Mouse (Mus musculus) lung, embryonic 14.5 days (tissue): ENCODE results near the gene Tmem201. TPM values are rescaled to one million over a fixed set of nuclear protein-coding genes. Genes with fewer than 3 reads are reported as not detected.

ENCODE experiments used
- ATAC-seq: fragments of 200-750 bp; cut with Nextera tagmentation; 2 replicates; pipeline ENCODE4 v1.8.0; 2017; ENCODE audit warnings: mild to moderate bottlenecking, moderate TSS enrichment, moderate library complexity; ENCODE audit not compliant: insufficient read depth
- DNase-seq: peaks from one replicate; pipeline ENCODE4 v3.0.0-alpha.2; 2015
- H3K27ac ChIP-seq: fragments of 300-500 bp; sonication (generic); 2 replicates; pipeline ENCODE4 v1.5.1; 2014; ENCODE audit warnings: low read depth, mild to moderate bottlenecking, moderate library complexity
- H3K27me3 ChIP-seq: fragments of 300-500 bp; sonication (generic); 2 replicates; pipeline ENCODE4 v1.6.1; 2014; ENCODE audit warnings: low read length, control low read depth; ENCODE audit not compliant: insufficient read depth
- H3K36me3 ChIP-seq: fragments of 300-500 bp; sonication (generic); 2 replicates; pipeline ENCODE4 v1.6.1; 2014; ENCODE audit warnings: control low read depth; ENCODE audit not compliant: insufficient read depth
- H3K4me1 ChIP-seq: fragments of 300-500 bp; sonication (generic); 2 replicates; pipeline ENCODE4 v1.6.1; 2014; ENCODE audit warnings: antibody characterized with exemption, control low read depth; ENCODE audit not compliant: insufficient read depth
- H3K4me2 ChIP-seq: fragments of 300-500 bp; sonication (generic); 2 replicates; pipeline ENCODE4 v1.6.1; 2014; ENCODE audit warnings: mild to moderate bottlenecking
- H3K4me3 ChIP-seq: fragments of 300-500 bp; sonication (generic); 2 replicates; pipeline ENCODE4 v1.5.1; 2014; ENCODE audit warnings: low read depth, low read length
- H3K9ac ChIP-seq: fragments of 300-500 bp; sonication (generic); 2 replicates; pipeline ENCODE4 v1.6.1; 2014
- H3K9me3 ChIP-seq: fragments of 300-500 bp; sonication (generic); 2 replicates; pipeline ENCODE4 v1.6.1; 2016; ENCODE audit warnings: low read depth, low read length, control low read depth
- CTCF ChIP-seq: IDR thresholded peaks from 2 replicates; pipeline ENCODE4 v1.5.1; 2016; ENCODE audit warnings: antibody characterized with exemption, low read depth
- WGBS: fragments of 180-500 bp; shearing (Covaris S2); extraction: QIAGEN DNeasy Blood & Tissue Kit; methylation state at CpG from one replicate; pipeline ENCODE4 v1.1.7; 2014; 5-methylcytosine and 5-hydroxymethylcytosine counted together
- polyA plus RNA-seq: library from polyadenylated mRNA; unstranded; fragments of >200 nt; fragmentation: Nextera tagmentation; extraction: Ambion mirVana; gene quantifications from 2 replicates; pipeline ENCODE4 v1.2.1, GENCODE M21; 2014

Gene Tmem201
- polyA plus RNA-seq, 1 experiment from 2014 or later: 30.3 TPM

DNA sequence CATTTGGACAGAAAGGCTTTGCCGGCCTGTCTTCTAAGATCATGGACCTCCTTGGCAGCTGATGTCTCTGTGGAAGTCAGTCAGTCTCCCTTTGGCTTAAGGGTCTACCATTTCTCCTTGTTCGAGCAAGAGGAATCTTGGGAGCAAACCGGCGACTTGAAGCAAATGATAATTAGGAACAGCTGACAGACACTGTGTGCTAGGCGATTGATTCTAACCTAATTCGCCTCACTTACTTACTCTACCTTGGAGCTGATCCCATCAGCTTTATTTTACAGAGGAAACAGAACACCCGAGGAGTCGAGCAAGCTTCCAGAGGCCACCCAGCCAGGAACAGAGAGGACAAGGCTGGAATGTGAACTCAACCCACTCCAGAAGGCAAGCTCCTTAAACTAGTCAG, 46.5 kb downstream of the Tmem201 start:
- H3K36me3 ChIP-seq: no peaks in the 10 kb centered on the region
- ATAC-seq (no peak), DNase-seq (no peak)
- no peaks in the 10 kb centered on the region for H3K27me3 ChIP-seq
- H3K4me2 ChIP-seq: no peak overlapping the region
- 65% methylated on average over 8 of the region's 8 CpGs for WGBS
- H3K9me3 ChIP-seq: no peaks in the 10 kb centered on the region
- no peak overlapping the region for H3K9ac ChIP-seq
- no peak overlapping the region for H3K27ac ChIP-seq
- H3K4me3 ChIP-seq: no peak overlapping the region
- TF ChIP-seq CTCF: no peak
- H3K4me1 ChIP-seq: peaks cover 8% of the 10 kb centered on the region; the same call in 1 of the 2 replicates

DNA sequence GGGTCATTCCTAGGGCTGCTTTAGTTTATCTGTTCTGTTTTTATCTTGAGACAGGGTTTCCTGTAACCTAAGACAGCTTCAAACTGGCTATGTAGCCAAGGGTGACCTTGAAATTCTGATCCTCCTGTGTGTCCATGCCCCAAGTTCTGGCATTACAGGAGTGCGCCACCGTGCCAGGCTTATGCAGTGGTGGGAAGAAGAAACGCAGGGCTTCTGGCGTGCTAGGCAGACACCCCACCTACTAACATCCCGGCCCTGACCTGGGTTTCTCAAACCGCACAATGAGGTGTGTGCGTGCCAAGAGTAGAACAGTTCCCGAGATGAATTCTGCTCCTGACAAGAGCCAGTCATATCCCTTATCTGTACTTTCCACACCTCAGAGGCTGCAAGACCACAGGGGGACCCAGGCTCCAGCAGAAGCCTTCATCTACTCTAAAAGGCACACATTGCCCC, 47.0 kb downstream of the Tmem201 start:
- H3K4me3 ChIP-seq: no peak overlapping the region
- TF ChIP-seq CTCF: no peak
- WGBS: 78% methylated on average over 8 of the region's 8 CpGs
- H3K36me3 ChIP-seq: no peaks in the 10 kb centered on the region
- H3K4me1 ChIP-seq: peaks cover 8% of the 10 kb centered on the region; the same call in 1 of the 2 replicates
- H3K9ac ChIP-seq: no peak overlapping the region
- no peaks in the 10 kb centered on the region for H3K9me3 ChIP-seq
- H3K27ac ChIP-seq: no peak overlapping the region
- H3K4me2 ChIP-seq: no peak overlapping the region
- ATAC-seq (no peak), DNase-seq (no peak)
- H3K27me3 ChIP-seq: no peaks in the 10 kb centered on the region

DNA sequence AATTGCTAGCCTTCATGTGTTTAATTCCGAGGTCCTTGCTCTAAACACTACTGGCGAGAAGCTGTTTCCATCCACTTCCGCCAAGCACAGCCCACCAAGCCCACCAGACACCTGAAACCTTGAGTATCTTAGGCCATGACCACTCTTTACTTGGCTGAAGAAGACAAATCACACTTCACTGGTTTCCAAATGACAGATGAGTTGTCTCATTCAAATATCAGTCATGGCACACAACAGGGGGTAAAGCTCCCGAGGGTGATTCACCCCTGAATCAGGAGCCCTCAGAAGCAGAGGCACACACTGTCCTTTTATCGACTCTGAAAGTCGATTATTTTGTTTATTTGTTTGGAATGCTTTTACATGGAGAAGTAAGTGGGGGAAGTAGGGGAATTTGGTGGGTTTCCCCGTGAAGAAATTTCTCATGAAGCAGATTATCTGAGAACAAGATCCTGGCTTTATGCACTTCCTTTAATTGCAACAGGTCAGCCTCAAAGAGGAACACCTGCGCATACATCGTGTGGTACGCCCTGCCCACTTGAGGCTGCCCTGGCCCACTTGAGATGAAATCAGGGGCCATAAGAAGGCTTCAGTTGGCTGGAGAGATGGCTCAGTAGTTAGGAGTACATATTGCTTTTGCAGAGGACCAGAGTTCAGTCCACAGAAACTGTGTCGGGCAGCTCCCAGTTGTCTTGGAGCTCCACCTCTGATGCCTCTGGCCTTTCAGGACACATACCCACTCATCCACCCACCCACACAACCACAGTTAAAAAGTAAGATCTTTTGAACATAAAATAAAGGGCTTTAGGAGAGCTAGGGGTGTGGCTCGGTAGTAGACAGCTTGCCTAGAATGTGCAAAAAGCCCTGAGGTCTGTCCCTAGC, 47.8 kb downstream of the Tmem201 start:
- DNase-seq: peak; percentile 16
- Histone ChIP-seq H3K4me2 (no peak overlapping the region), H3K27me3 (no peaks in the 10 kb centered on the region), H3K9ac (no peak overlapping the region), H3K36me3 (no peaks in the 10 kb centered on the region), H3K9me3 (no peaks in the 10 kb centered on the region), H3K4me3 (no peak overlapping the region), H3K27ac (0 out of 2 replicates have a peak overlapping the region, but pooled peaks have one; percentile 50), H3K4me1 (peaks cover 8% of the 10 kb centered on the region; the same call in 1 of the 2 replicates)
- ATAC-seq: no peak
- WGBS: 57% methylated on average over 12 of the region's 12 CpGs
- no peak for TF ChIP-seq CTCF

DNA sequence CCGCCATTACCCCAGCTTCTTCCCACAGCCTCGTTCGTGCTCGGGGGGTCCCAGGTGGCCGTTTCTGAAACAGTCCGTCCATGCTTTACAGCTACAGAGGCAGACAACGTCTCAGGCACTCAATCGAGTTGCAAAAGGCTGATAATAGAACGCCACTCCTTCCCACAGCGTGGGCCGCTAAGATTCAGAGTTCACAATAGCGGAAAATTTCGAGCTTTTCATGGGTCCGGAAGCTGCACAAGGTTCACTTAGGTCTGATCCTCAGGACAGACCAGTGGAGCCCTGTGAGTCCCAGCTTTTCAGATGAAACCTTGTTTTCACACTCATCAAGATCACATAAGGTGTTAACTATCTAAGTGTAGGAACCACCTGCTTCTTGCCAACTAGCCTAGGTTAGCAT, 49.0 kb downstream of the Tmem201 start:
- WGBS: 68% methylated on average over 14 of the region's 14 CpGs
- no peak overlapping the region for H3K4me2 ChIP-seq
- no peak for TF ChIP-seq CTCF
- H3K27ac ChIP-seq: no peak overlapping the region
- no peak for ATAC-seq
- no peaks in the 10 kb centered on the region for H3K9me3 ChIP-seq
- no peaks in the 10 kb centered on the region for H3K36me3 ChIP-seq
- peaks cover 8% of the 10 kb centered on the region; the same call in 1 of the 2 replicates for H3K4me1 ChIP-seq
- no peaks in the 10 kb centered on the region for H3K27me3 ChIP-seq
- no peak for DNase-seq
- H3K4me3 ChIP-seq: no peak overlapping the region
- no peak overlapping the region for H3K9ac ChIP-seq

DNA sequence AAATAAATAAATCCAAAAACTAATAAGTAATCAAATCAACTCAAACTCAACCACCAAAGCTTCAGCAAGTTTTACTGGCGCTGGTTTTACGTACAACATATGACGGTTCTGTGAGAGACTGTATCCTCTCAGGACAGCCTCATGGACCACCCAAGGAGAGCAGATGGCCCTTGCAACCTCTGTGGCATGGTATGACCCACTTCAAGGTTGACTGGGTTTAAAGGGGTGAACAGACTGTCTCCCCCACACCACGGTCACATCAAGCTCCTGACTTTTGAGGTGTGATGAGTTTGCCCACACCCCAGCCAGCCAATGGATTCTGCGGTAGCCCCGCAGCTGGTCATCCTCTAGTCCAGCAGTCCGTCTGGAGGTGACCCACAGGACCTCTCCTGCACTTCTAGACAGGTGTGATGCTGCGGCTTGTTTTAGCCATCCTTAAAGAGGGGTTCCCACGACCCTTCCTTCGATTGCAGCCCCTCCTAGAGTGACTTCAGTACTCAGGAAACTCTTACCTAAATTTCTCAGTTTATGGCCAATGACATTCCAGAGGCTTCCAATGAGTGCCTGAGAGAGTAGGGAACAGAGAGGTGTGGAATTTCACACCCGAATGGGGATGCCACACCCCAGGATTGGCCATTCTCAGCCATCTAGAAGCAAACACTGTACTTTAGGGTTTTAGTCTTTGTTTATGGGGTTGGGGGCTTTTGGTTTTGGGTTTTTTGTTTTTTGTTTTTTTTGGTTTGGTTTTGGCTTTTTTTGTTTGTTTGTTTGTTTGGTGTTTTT, 52.8 kb downstream of the Tmem201 start:
- 51% methylated on average over 11 of the region's 11 CpGs for WGBS
- Histone ChIP-seq H3K27ac (no peak overlapping the region), H3K9ac (no peak overlapping the region)

DNA sequence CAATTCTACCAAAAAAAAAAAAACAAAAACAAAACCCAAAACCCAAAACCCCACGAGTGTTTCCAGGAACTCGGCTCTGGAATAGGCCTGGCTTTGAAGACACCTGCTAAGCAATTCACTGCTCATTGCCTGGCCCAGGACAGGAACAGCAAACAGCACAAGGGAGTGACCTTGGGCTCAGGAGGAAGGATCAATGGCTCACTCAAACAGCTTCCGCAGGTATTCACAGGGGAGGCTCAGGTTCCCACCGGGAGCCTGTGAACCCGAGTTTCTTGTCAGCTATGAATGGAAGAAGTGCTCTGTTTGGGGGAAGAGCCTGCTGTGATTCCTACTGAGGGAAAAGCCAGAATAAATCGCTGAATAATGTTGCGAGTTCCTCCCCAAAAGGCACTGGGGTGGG, 54.0 kb downstream of the Tmem201 start:
- no peak overlapping the region for H3K27ac ChIP-seq
- H3K9me3 ChIP-seq: no peaks in the 10 kb centered on the region
- no peaks in the 10 kb centered on the region for H3K36me3 ChIP-seq
- H3K4me1 ChIP-seq: no peaks in the 10 kb centered on the region
- H3K9ac ChIP-seq: no peak overlapping the region
- no peak for ATAC-seq
- WGBS: 12% methylated on average over 7 of the region's 7 CpGs
- no peaks in the 10 kb centered on the region for H3K27me3 ChIP-seq
- no peak overlapping the region for H3K4me2 ChIP-seq
- DNase-seq: no peak
- TF ChIP-seq CTCF: no peak
- no peak overlapping the region for H3K4me3 ChIP-seq

More for the DNA sequence above, 52.8 kb downstream of the Tmem201 start:
- no peak overlapping the region for H3K4me2 ChIP-seq
- no peak for TF ChIP-seq CTCF
- H3K9me3 ChIP-seq: no peaks in the 10 kb centered on the region
- no peaks in the 10 kb centered on the region for H3K4me1 ChIP-seq
- H3K36me3 ChIP-seq: no peaks in the 10 kb centered on the region
- no peak for DNase-seq
- no peaks in the 10 kb centered on the region for H3K27me3 ChIP-seq
- ATAC-seq: no peak
- H3K4me3 ChIP-seq: no peak overlapping the region
